Mouse (Mus musculus): ENCODE results near the gene H2-DMb1.
A peak's percentile ranks its signal among the peaks of the same experiment; 100 is the strongest.

The H2-DMb1 gene

GRCm38 (mm10) chr17:34152923-34153322 is at the start of gene H2-DMb1:
TSS of gene H2-DMb1 (plus strand) at chr17:34153072.
- DNase-seq: peak; percentile 76 to 79

GRCm38 (mm10) chr17:34104804-34105203 is 48.1 kb upstream of the H2-DMb1 start:
- DNase-seq: no peak

DNA sequence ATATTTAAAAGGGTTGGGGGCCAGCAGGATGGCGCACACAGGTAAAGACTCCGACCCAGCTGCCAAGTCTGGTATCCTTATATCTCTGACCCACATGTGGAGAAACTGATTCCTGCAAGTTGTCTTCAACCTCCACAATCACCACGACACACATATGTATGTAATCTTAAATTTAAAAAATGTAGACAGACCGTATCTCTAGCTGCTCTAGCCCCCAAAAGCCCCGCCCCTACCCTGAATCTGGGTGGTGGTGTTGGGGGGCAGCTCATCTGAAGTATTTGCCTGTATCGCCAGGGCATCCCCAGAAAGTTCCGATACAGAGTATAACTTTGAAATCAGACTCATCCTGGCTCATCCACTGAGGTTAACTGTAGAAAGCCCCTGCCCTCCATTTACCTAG is 46.3 kb upstream of the H2-DMb1 start:
- no peak for DNase-seq

- DNase-seq: no peak
Observed at GRCm38 (mm10) chr17:34107109-34107867, 45.6 kb upstream of the H2-DMb1 start.

GRCm38 (mm10) chr17:34108460-34108859 is 44.4 kb upstream of the H2-DMb1 start:
- DNase-seq: no peak

GRCm38 (mm10) chr17:34109038-34109805 is 43.6 kb upstream of the H2-DMb1 start:
- no peak for DNase-seq

- no peak for DNase-seq
Observed at GRCm38 (mm10) chr17:34109806-34110195, 43.1 kb upstream of the H2-DMb1 start.

- DNase-seq: no peak
Observed at GRCm38 (mm10) chr17:34110309-34110708, 42.6 kb upstream of the H2-DMb1 start.

DNA sequence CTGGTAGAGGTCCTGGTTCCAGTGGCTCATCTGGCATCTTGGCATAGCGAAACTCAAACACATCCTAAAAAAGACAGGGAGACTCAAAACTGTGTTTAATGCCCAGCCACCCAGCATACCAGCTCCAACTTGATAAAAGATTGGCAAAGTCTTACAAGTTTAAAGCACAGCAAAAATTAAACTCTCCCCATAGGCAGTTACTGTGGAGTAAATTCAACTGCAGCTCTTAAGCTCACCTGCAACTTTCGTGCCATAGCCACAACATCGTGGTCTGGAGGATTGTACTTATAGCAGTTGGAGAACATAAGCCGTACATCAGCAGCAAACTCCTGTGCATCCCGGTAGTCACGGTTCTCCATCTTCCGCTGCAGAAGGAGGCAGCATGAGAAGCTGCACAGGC is 38.8 kb upstream of the H2-DMb1 start:
- no peak for DNase-seq

DNA sequence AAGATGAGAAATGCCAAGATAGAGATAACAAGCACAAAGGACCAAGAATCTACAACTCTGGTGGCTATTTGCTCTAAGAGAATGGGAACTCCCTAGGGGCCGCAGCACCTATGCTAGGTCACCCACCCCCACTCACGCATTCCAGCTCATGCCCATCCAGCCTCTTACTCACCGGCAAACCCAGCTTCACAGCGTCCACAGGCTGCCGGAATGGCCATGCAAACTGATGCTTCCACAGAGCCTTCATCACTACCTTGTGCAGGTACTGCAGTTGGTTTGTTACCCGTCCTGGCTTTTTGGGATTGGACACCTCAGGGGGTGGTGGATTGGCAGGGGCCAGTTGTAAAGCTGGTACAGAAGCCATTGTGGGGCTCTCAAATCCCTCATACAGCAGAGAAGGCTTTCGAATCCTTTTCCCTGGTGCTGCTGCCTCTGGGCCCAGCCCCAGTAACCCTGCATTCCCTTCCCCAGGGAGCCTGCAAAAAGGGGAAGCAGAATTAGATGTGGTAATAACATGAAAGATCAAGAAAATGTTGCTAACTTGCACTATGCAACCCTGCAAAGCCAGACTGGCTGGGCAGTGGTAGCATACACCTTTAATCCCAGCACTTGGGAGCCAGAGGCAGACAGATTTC is 36.0 kb upstream of the H2-DMb1 start:
- DNase-seq: no peak

- no peak for DNase-seq
Observed at GRCm38 (mm10) chr17:34117421-34118112, 35.3 kb upstream of the H2-DMb1 start.

- no peak for DNase-seq
Observed at GRCm38 (mm10) chr17:34118113-34118872, 34.6 kb upstream of the H2-DMb1 start.

- no peak for DNase-seq
Observed at GRCm38 (mm10) chr17:34118873-34119248, 34.0 kb upstream of the H2-DMb1 start.

DNA sequence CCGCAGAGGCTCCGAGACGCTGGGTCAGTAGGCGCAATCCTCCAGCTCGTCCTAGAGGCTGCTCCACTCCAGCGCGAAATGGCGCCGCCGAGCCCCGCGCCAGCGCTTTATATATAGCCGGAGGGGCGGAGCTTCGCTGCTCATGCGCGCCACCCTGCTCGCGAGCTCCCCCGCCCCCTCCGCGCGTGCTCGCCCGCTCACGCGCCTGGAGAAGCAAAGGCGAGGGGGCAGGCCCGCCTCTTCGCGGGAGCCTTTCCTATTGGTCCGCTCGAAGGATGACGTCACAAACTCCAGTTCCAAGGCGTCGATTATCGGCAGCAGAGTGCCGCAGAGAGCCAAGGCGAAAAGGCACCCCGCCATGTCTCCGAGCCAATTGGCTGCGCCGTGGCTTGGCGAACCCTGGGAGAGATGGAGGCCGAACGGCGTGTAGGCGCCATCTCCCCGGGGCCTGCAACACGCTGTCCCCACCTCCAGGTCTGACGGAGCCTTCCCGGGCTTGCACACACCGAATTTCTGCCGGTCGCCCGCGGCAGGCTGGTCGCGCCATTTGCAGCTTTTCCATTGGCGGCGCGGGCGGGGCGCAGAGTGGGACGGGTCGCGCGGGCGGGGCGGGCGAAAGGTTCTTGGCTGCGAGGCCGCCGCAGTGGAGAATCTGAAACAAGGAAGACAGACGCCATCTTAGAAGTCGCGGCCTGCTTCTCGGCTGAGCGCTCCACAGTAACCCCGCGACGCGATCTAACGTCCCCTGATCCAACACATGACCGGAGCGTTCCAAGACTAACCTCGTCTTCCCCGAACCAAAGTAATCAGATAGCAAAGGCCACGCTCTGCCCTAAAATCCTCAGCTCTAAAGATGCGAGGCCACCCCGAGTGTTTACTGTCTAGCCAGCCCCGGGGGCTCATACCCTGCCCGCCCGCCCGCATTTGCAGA is 33.4 kb upstream of the H2-DMb1 start, which contains the start of gene H2-DMa:
Gene H2-DMa (plus strand): TSS at position 293 of the 931 bp plus-strand sequence.
- DNase-seq: peak; percentile 98 to 99

GRCm38 (mm10) chr17:34120180-34120723 is 32.6 kb upstream of the H2-DMb1 start:
- peak; percentile 84 to 88 for DNase-seq

- DNase-seq: peak; percentile 86 to 90
Observed at GRCm38 (mm10) chr17:34120814-34121171, 32.1 kb upstream of the H2-DMb1 start.

- DNase-seq: peak; percentile 88 to 92
Observed at GRCm38 (mm10) chr17:34121172-34121878, 31.5 kb upstream of the H2-DMb1 start.

- DNase-seq: peak; percentile 81 to 82
Observed at GRCm38 (mm10) chr17:34121879-34122187, 31.0 kb upstream of the H2-DMb1 start.

DNA sequence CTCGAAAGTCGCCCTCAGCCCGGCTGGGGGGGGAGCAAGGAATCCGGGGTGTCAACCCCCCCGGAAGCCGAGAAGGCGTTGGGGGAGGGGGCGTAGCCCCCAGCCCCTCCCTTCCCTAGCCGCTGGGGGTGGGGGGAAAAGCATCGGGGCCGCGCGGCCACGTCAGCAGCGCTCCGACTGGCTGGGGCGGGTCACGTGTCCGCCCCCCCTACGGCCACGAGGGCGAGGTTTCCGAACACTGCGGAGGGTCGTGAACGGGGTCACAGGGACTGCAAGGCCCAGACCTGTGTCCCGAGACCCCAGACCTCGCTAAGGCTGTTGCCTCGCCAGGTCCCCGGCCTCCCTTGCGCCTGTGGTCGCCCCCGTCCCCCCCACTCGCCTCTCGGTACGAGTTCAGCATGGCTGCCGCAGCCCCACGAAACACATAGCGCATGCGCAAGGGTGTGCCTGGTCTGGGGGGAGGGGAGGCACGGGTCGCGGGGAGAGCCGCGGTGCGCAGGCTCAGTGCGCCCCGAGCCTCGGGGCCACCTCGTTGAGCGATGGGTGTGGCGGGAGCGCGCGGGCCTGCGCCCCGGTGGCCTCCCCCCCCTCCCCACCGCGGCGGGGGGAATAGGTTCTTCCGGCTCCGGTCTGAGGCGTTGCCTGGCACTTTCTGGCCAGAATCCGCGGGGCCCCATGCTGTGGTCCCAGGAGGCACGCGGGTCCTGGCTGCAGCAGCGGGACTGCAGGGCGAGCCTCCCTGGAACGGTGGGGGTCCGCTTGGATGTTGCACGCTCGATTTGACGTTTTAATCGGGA is 30.5 kb upstream of the H2-DMb1 start, which contains the start of gene Brd2:
Gene Brd2 (minus strand): TSS at position 447 of the 797 bp plus-strand sequence.
- DNase-seq: peak; percentile 95
